Mouse (Mus musculus): ENCODE data around the gene Acot13. TPM values are rescaled to one million over a fixed set of nuclear protein-coding genes. Genes with fewer than 3 reads are reported as not detected.
A peak's percentile ranks its signal among the peaks of the same experiment; 100 is the strongest.

Gene Acot13
- polyA plus RNA-seq, 1 experiment = 51.5 TPM

DNA sequence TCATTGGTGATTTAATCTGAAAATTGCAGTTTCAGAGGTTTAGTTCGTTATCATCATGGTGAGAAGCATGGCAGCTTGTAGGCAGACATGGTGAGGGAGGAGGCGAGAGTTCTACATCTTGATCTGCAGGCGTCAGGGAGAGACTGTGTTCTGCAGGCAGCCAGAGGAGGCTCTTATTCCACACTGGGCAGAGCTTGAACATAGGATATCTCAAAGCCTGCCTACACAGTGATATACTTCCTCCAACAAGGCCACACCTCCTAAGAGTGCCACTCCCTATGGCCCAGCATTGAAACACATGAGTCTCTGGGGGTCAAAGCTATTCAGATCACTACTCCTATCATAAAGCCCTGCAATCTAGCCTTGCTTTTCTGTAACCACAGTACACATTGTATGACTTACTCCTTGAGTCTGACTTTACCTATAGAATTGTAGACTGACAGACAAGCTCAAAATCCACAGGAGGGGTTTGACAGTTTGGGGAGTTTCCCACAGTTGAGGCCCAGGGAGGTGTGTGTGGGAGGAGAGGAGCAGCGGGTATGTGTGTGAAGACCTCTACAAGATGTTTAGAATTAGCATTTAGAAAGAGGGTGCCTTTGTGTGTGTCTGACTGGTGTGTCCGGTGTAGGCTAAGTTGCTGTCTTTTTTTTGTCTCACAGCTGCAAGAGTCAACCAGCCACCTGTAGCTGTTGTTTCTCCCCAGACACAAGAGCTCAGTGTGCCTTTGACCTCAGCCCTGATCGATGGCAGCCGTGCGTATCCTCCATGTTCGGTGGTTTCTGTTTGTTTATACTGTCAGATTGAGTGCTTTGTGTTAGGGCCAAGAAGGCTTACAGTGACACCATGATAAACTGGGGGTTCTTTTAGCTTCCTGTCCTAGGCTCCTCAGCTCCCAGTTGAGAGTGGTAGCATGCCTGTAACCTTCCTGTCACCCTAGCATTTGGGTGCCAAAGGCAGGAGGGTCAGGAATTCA is 35.4 kb upstream of the Acot13 start:
- H3K36me3 ChIP-seq (ENCODE audit: control insufficient read depth, insufficient read depth, low read length) = no peaks in the 10 kb centered on the region
- no peak overlapping the region for H3K27ac ChIP-seq (ENCODE audit: control insufficient read depth, insufficient read depth, low read length)
- 82% methylated on average over 9 of the region's 9 CpGs for WGBS
- H3K27me3 ChIP-seq (ENCODE audit: control insufficient read depth, insufficient read depth, low read length) = no peaks in the 10 kb centered on the region
- TF ChIP-seq POLR2A (IDR thresholded peaks at IDR 0.05; ENCODE audit: control insufficient read depth, extremely low read depth, insufficient read depth, low read length, poor library complexity) (no peak), CTCF (IDR thresholded peaks at IDR 0.05; ENCODE audit: borderline replicate concordance, control insufficient read depth, extremely low read depth, insufficient read depth, low read length, poor library complexity) (no peak)
- H3K4me1 ChIP-seq (replicated peaks; ENCODE audit: control insufficient read depth, insufficient read depth, low read length) = no peaks in the 10 kb centered on the region
- no peak for DNase-seq
- no peak overlapping the region for H3K4me3 ChIP-seq (ENCODE audit: control insufficient read depth, insufficient read depth, low read length)

- 70% methylated on average over 7 of the region's 7 CpGs for WGBS
- TF ChIP-seq CTCF (IDR thresholded peaks at IDR 0.05; ENCODE audit: borderline replicate concordance, control insufficient read depth, extremely low read depth, insufficient read depth, low read length, poor library complexity) = no peak
- TF ChIP-seq POLR2A (IDR thresholded peaks at IDR 0.05; ENCODE audit: control insufficient read depth, extremely low read depth, insufficient read depth, low read length, poor library complexity) = no peak
- Histone ChIP-seq H3K27me3 (ENCODE audit: control insufficient read depth, insufficient read depth, low read length) (no peaks in the 10 kb centered on the region), H3K36me3 (ENCODE audit: control insufficient read depth, insufficient read depth, low read length) (no peaks in the 10 kb centered on the region), H3K27ac (ENCODE audit: control insufficient read depth, insufficient read depth, low read length) (no peak overlapping the region), H3K4me1 (replicated peaks; ENCODE audit: control insufficient read depth, insufficient read depth, low read length) (0 out of 2 replicates have a peak, but pooled peaks cover 4% of the 10 kb centered on the region), H3K4me3 (ENCODE audit: control insufficient read depth, insufficient read depth, low read length) (no peak overlapping the region)
- DNase-seq = peak; percentile 69
These were observed 31.2 kb upstream of the Acot13 start for GRCm38 (mm10) chr13:24862520-24862919.

- no peak for DNase-seq
These were observed 30.7 kb upstream of the Acot13 start for GRCm38 (mm10) chr13:24862021-24862420.

GRCm38 (mm10) chr13:24861084-24861483 is 29.7 kb upstream of the Acot13 start:
- Histone ChIP-seq H3K36me3 (ENCODE audit: control insufficient read depth, insufficient read depth, low read length) (no peaks in the 10 kb centered on the region), H3K27ac (ENCODE audit: control insufficient read depth, insufficient read depth, low read length) (no peak overlapping the region), H3K4me3 (ENCODE audit: control insufficient read depth, insufficient read depth, low read length) (no peak overlapping the region), H3K27me3 (ENCODE audit: control insufficient read depth, insufficient read depth, low read length) (no peaks in the 10 kb centered on the region), H3K4me1 (replicated peaks; ENCODE audit: control insufficient read depth, insufficient read depth, low read length) (0 out of 2 replicates have a peak, but pooled peaks cover 4% of the 10 kb centered on the region)
- DNase-seq = no peak
- TF ChIP-seq CTCF (IDR thresholded peaks at IDR 0.05; ENCODE audit: borderline replicate concordance, control insufficient read depth, extremely low read depth, insufficient read depth, low read length, poor library complexity) = no peak
- TF ChIP-seq POLR2A (IDR thresholded peaks at IDR 0.05; ENCODE audit: control insufficient read depth, extremely low read depth, insufficient read depth, low read length, poor library complexity) = no peak
- WGBS = 80% methylated on average over 12 of the region's 12 CpGs

More at GRCm38 (mm10) chr13:24862021-24862420, 30.7 kb upstream of the Acot13 start:
- no peak overlapping the region for H3K4me3 ChIP-seq (ENCODE audit: control insufficient read depth, insufficient read depth, low read length)
- H3K4me1 ChIP-seq (replicated peaks; ENCODE audit: control insufficient read depth, insufficient read depth, low read length) = 0 out of 2 replicates have a peak, but pooled peaks cover 4% of the 10 kb centered on the region
- no peaks in the 10 kb centered on the region for H3K27me3 ChIP-seq (ENCODE audit: control insufficient read depth, insufficient read depth, low read length)
- TF ChIP-seq CTCF (IDR thresholded peaks at IDR 0.05; ENCODE audit: borderline replicate concordance, control insufficient read depth, extremely low read depth, insufficient read depth, low read length, poor library complexity) (no peak), POLR2A (IDR thresholded peaks at IDR 0.05; ENCODE audit: control insufficient read depth, extremely low read depth, insufficient read depth, low read length, poor library complexity) (no peak)
- no peaks in the 10 kb centered on the region for H3K36me3 ChIP-seq (ENCODE audit: control insufficient read depth, insufficient read depth, low read length)
- no peak overlapping the region for H3K27ac ChIP-seq (ENCODE audit: control insufficient read depth, insufficient read depth, low read length)
- 83% methylated on average over 7 of the region's 7 CpGs for WGBS

- H3K36me3 ChIP-seq (ENCODE audit: control insufficient read depth, insufficient read depth, low read length) = no peaks in the 10 kb centered on the region
- no peaks in the 10 kb centered on the region for H3K27me3 ChIP-seq (ENCODE audit: control insufficient read depth, insufficient read depth, low read length)
- 0 out of 2 replicates have a peak, but pooled peaks cover 4% of the 10 kb centered on the region for H3K4me1 ChIP-seq (replicated peaks; ENCODE audit: control insufficient read depth, insufficient read depth, low read length)
- no peak overlapping the region for H3K4me3 ChIP-seq (ENCODE audit: control insufficient read depth, insufficient read depth, low read length)
- TF ChIP-seq CTCF (IDR thresholded peaks at IDR 0.05; ENCODE audit: borderline replicate concordance, control insufficient read depth, extremely low read depth, insufficient read depth, low read length, poor library complexity) (no peak), POLR2A (IDR thresholded peaks at IDR 0.05; ENCODE audit: control insufficient read depth, extremely low read depth, insufficient read depth, low read length, poor library complexity) (no peak)
- DNase-seq = no peak
- H3K27ac ChIP-seq (ENCODE audit: control insufficient read depth, insufficient read depth, low read length) = no peak overlapping the region
These were observed 27.8 kb upstream of the Acot13 start for GRCm38 (mm10) chr13:24859115-24859514.

- no peaks in the 10 kb centered on the region for H3K36me3 ChIP-seq (ENCODE audit: control insufficient read depth, insufficient read depth, low read length)
- 86% methylated on average over 3 of the region's 3 CpGs for WGBS
- no peaks in the 10 kb centered on the region for H3K27me3 ChIP-seq (ENCODE audit: control insufficient read depth, insufficient read depth, low read length)
- H3K4me3 ChIP-seq (ENCODE audit: control insufficient read depth, insufficient read depth, low read length) = no peak overlapping the region
- no peak overlapping the region for H3K27ac ChIP-seq (ENCODE audit: control insufficient read depth, insufficient read depth, low read length)
- TF ChIP-seq CTCF (IDR thresholded peaks at IDR 0.05; ENCODE audit: borderline replicate concordance, control insufficient read depth, extremely low read depth, insufficient read depth, low read length, poor library complexity) = no peak
- no peak for TF ChIP-seq POLR2A (IDR thresholded peaks at IDR 0.05; ENCODE audit: control insufficient read depth, extremely low read depth, insufficient read depth, low read length, poor library complexity)
- H3K4me1 ChIP-seq (replicated peaks; ENCODE audit: control insufficient read depth, insufficient read depth, low read length) = no peaks in the 10 kb centered on the region
- DNase-seq = no peak
These were observed 21.2 kb upstream of the Acot13 start for GRCm38 (mm10) chr13:24852570-24852969.
